Mouse (Mus musculus) c-Kit-positive CD71-positive TER-119-positive erythroid progenitor cells, embryonic 14.5 days (primary cell): ENCODE measurements around the gene Gm49394.

Experiments
- DNase-seq: peaks from one replicate; pipeline ENCODE4 v3.0.0-alpha.2; 2013; ENCODE audit warnings: low spot score

Gene Gm49394

DNA sequence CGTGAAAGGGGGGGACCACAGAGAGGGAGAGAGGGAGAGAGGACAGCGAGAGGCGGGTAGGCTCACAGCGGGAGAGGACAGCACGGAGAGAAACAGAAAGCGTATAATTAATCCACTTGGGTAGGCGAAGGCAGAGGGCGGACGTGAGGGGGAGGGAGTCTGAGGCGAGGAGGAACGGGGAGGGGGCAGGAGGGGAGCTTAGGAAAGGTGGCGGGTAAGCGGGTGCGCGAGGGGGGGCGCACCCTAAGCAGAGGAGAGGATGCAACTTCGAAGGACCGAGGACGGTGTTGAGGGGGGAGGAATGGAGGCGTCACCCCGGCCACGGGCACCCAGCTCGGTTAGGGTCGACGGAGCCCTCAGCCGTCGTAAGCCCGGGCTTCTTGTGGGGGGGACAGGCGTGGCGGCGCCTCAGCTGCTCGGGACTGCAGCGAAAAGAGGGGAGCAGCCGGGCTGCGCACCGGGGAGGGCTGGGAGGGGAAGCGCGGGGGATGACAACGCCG is 11.0 kb downstream of the Gm49394 start:
- DNase-seq: no peak

DNA sequence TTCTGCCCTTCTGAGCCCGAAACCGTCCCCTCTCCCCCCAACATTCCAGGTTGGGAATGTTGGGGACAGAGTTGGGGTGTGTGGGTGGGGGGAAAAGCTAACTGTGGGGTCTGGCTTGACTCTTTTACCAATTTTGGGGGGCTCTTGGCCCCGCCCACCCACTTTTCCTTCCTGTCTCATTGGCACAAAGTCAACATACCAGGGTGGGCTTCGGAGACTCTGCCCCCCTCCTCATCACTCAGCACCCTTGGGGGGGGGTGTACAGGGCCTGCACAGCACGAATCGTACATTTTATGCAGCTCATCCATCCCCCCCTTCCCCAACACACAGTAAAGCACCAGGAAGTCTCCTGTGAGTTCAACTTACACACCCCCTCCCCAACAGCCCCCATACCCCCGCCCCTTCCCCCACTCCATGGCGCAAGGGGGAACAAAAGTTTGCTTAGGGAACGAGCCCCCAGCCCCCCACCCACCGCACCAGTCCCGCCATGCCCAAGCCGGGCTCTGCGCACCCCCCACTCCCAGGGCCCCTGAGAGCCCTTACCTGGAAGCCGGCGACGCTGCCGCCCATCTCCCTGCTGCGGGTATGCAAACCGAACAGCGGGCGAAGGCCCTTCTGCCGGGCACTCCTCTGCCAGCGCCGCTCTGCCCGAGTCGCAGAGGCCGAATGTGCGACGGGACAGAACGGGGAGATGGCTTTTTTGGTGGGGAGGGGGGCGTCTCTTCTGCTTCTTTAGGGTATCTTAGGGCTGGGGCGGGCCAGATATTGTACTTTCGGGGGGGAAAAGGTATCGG is 11.7 kb downstream of the Gm49394 start:
- no peak for DNase-seq

DNA sequence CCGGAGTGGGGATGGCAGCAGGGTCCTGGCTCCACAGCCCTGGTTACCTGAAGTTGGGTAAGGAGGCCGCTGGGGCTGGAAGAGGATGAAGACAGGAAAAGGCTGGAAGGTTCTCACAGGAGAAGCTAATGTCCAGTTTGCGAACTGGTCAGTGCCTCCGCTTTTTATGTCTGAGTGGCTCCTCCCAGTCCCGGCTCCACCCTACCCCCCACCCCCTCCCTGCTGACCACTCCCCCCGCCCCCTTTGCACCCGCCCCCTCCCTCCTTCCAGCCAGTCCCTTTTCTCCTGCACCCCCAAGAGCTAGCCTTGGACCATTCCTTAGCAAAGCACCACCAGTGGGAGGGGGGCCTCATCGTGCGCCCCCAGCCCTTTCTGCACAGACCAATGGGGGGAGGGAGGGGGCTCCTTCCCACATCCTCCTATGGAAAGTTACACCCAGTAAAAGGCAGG is 12.4 kb downstream of the Gm49394 start:
- no peak for DNase-seq

DNA sequence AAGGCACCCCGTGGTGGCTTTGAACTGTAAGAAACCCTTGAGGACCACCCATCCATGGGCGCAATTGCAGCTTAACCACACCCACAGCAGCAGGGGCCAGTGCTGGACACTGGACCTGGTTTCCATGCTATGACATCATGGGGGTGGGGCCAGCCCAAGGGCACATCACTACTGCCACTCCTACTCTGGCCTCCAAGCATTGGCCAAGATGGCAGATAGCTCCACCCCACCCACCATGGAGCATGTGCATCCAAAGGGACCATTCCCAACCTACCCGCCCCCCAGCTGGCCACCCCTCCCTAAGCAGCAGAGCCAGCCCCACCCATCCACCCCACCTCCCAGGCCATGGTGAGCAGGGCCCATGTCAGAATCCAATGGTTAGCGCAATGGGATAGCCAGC is 13.7 kb downstream of the Gm49394 start:
- no peak for DNase-seq

GRCm38 (mm10) chr7:142655633-142656032 is 14.1 kb downstream of the Gm49394 start:
- no peak for DNase-seq

- DNase-seq: no peak
These were observed 16.0 kb downstream of the Gm49394 start for GRCm38 (mm10) chr7:142653726-142654125.

- DNase-seq: no peak
These were observed 23.1 kb downstream of the Gm49394 start for GRCm38 (mm10) chr7:142646676-142647075.

GRCm38 (mm10) chr7:142645045-142645444 is 24.7 kb downstream of the Gm49394 start:
- peak; percentile 10 for DNase-seq

GRCm38 (mm10) chr7:142636178-142636577 is 33.6 kb downstream of the Gm49394 start:
- no peak for DNase-seq

GRCm38 (mm10) chr7:142630691-142631090 is 39.1 kb downstream of the Gm49394 start:
- no peak for DNase-seq

GRCm38 (mm10) chr7:142629806-142630205 is 39.9 kb downstream of the Gm49394 start:
- no peak for DNase-seq

DNA sequence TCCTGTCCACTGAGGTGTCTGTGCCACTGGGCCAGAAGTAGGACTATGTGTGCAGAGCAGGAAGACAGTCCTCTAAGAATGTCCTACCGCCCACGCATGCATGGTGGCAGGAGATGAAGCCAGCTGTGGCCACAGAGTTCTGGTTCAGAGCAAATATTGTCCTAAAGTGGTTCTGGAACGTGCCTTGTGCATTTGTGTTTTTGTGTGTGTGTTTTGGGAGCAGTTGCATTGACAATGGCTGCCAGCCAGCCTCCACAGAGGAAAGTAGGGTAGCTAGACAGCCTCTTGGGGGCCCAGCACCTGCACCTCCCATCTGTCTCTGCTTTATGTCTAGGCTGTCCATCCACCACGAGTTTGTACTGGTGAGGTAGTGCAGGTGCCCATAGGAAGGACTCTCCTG is 47.6 kb downstream of the Gm49394 start:
- DNase-seq: no peak

DNA sequence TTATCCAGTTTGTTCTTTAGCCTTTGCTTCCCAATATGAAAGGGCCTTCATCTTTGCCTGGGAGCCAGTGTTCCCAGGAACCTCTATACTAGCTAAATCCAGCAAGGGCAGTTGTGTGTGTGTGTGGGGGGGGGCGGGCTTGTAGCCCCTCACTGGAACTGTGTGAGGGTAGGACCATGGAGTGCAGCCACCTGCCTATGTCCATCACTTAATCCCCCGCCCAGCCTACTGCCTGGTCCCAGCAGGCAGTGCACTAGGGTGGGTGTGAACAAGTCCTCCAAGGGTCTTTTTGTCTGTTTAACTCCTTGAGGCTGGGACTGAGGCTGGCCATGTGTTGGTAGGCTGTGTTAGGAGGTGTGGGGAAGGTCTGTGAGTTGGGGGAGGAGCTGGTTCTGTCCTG is 56.7 kb downstream of the Gm49394 start:
- DNase-seq: no peak

- peak; percentile 68 for DNase-seq
These were observed 58.9 kb downstream of the Gm49394 start for GRCm38 (mm10) chr7:142610627-142611406.

GRCm38 (mm10) chr7:142600921-142601320 is 68.8 kb downstream of the Gm49394 start:
- no peak for DNase-seq
